Mouse (Mus musculus) megakaryocyte-erythroid progenitor cell, adult 5-6 weeks (primary cell): ENCODE data around the gene Entpd6. TPM values are rescaled to one million over a fixed set of nuclear protein-coding genes. Genes with fewer than 3 reads are reported as not detected.

Experiments used
- ATAC-seq: replicated peaks from 2 replicates; pipeline ENCODE4 v1.8.0; 2016; ENCODE audit warnings: mild to moderate bottlenecking, inconsistent platforms; ENCODE audit not compliant: severe bottlenecking, poor library complexity, low FRiP score, low TSS enrichment
- total RNA-seq, 2 experiments: library from RNA; stranded (forward) in 1 of 2; stranded (reverse) in 1 of 2; fragments of 200-1000, 215-1000 nt in 1 of 2; fragments of >200 nt in 1 of 2; fragmentation: Nextera tagmentation in 1 of 2; gene quantifications; 2 replicates each; pipeline ENCODE4 v1.2.3; 2014 to 2017

Entpd6 gene
- total RNA-seq, 2 experiments from 2014 or later, result 20.5 to 24.5 TPM

GRCm38 (mm10) chr2:150782801-150783200 lies 34.0 kb downstream of the Entpd6 start:
- no peak for ATAC-seq

DNA sequence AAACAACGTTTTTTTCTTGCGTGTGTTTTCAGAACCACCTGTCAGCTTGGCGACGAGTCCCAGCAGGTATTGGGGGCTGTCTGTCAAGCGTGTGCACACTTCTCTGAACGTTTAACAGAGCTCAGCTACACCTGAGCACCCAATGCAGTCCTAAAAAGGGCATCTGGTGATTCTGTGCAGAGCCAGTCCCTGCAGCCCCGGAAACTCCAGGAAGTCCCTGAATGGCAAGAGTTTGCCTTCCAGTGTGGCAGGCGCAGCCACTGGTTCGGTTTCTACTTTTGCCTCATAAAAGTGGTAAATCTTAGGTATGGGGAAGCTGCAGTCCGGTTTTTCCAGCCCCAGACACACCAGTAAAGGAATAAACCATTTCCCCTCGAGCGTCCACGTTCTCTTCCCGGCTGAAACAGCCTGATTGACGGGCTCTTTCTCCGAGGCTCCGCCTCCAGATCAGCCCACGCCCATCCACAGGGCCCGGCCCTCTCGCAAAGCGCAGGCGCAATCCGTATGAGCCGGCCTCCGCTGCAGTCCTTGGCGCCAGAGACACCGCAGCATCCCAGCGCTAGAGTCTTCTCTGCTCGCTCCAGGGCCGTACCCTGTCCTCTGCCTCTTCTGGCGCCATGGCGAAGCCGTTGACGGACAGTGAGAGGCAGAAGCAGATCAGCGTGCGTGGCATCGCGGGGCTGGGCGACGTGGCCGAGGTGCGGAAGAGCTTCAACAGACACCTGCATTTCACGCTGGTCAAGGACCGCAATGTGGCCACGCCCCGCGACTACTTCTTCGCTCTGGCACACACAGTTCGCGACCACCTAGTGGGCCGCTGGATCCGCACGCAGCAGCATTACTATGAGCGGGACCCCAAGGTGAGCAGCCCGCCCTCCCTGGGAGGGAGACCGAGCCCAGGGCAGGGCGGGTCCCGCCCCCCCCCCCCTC lies 37.7 kb downstream of the Entpd6 start, which contains the start of gene Pygb:
TSS of gene Pygb (plus strand) at position 485 of the 930 bp plus-strand sequence.
- ATAC-seq, result peak; percentile 97

DNA sequence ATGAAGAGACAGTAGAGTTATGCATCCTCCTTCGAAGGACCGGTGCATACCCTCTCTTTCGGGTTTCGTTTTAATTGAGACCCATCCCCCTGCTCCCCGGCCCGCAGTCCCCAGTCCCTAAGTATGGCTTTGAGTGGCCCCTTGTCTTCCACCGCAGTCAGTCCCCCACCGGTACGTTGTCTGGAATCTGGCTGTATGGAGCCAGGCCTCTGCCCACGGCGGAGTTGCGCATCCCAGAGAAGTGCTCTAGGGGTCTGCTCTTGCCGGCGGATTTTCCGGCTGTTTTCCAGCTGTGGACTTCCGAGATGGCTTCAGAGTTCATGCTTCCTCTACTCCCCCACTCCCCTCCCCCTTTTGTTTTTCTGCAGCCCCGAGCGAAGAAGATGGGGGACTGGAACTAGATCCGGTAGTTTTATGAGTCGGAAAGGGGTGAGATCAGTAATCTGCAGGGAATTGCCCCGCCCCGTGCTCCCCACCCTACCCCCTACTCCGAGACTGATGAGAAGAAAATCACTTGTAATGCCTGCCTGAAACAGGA lies 38.5 kb downstream of the Entpd6 start:
- no peak for ATAC-seq

GRCm38 (mm10) chr2:150788768-150789550 lies 40.1 kb downstream of the Entpd6 start:
- ATAC-seq, result no peak

GRCm38 (mm10) chr2:150793320-150793719 lies 44.5 kb downstream of the Entpd6 start:
- no peak for ATAC-seq

- ATAC-seq, result no peak
These were observed 49.2 kb downstream of the Entpd6 start for GRCm38 (mm10) chr2:150798084-150798483.

DNA sequence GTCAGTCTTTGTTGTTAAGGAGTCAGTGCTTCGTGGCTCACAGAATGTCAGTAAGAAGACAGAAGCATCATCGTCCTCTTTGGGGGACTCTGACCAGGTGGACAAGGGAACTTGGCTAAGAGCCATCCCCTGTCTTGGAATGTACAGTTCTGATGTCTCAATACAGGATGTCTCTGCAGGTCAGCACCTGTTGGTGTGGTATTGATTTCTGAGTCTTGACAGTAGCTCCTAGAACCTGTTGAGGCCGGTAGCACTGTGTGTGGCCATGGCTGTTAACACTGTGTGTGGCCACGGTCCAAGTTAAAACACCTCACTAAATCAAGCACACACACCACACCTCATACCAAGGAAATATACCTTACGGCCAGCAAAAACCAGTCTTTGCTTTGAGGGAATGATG lies 51.8 kb downstream of the Entpd6 start:
- no peak for ATAC-seq

DNA sequence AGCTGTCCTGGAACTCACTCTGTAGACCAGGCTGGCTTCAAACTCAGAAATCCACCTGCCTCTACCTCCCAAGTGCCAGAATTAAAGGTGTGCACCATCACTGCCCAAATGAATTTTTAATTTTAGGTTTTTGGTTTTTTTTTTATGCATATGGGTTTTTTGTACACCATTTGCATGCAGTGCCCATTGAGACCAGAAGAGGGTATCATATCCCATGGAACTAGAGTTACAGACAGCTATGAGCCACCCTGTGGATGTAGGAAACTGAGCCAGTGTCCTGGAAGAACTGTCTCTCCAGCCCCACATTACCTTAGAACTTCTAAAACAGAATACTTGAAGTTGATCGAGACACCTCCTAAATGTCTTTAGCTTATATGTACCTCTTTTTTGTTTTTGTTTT lies 54.2 kb downstream of the Entpd6 start:
- peak; percentile 85 for ATAC-seq

DNA sequence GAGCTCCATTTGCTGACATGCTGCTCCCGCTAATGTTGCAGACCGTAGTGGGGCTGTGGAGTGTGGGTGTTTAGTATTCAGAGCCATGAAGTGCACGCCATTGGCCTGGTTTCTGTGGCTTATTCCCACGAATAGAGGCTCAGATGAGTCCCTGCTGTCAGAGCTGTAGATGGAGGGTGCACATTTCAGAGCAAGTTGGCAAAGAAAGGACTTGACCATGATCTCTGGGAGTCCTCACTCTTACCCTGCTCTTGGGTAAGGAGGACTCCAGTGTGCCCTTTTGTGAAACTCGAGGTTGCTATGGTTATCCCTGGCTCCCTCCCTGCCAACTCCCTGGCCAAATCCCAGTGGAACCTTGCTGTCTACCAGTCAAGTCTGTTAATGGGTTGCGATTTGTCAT lies 59.5 kb downstream of the Entpd6 start:
- no peak for ATAC-seq

DNA sequence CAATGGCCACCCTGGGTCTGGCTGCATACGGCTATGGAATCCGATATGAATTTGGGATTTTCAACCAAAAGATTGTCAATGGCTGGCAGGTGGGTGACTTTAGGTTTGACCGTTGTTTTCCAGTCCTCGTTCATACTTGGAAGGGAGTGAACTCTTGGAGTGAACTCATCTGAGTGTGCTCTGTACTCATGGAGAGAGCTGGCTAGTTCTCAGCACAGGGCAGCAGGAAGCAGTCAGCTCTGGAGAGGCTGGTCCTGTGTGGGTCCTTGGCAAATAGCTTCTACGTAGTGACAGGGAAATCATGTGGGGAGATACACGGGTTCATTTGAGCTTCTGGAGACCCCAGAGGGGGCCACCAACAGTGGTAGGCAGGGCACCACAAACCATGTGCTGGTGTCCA lies 60.0 kb downstream of the Entpd6 start:
- ATAC-seq, result no peak

DNA sequence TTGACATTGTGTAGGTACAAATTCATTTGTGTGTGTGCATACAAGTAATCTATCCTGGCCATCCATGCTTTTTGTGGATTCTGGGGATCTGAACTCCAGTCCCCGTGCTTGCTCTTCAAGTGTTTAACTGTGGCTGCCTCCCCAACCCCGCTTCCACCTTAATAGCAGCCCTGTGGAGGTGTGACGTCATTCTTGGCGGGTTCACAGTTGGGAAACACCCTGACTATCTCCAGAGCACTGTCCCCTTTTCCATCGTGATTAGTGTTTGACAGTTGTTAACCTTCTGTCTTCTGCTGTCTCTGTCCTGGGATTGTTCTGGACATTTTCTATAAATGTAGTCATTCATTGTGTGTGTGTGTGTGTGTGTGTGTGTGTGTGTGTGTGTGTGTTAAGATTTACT lies 61.8 kb downstream of the Entpd6 start:
- ATAC-seq, result peak; percentile 89

DNA sequence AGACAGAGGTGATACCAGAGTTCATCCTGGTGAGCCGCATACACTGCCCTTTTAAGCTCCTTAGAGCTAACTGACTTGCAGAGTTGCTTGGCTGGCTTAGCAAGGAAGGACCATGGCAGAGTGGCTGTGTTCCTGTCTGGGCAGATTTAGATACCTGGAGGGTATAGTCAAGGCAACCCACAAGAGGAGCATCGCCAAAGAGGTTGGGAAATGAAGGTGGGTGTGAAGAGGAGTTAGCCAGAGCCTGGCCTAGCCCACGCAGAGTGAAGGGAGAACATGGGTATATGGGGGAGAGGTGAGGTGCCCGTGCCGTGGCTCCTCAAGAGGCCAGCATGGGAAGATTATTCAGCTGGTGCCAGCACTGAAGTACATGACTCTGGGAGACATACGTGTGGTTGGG lies 64.0 kb downstream of the Entpd6 start:
- no peak for ATAC-seq

DNA sequence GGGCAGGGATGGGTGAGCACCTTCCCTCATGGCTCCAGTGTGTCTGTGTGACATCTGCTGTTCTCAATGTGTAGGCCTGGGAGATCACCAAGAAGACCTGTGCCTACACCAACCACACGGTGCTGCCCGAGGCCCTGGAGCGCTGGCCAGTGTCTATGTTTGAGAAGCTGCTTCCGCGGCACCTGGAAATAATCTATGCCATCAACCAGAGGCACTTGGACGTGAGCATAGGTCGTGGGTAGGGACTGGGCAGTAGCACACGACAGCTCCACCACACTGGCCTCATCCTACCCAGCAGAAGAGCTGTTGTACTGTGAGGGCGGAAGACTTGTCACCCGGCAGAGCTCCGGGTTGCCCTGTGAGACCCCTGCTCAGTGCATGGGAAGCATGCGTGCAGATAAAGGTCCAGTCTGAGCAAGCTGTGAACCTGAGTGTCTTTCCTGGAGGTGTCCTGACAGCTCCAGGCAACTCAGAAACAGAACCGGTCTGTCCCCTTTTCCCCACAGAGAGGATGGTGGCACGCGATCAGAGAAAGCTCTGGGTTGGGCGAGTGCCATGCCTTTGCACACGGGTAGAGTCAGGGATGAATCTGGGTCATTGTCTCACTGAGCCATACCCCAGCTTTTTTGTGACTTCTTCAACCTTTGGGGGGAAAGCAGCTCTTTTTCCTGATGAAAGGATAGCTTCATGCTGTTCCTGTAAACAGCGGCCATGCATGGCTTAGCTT lies 68.0 kb downstream of the Entpd6 start:
- no peak for ATAC-seq

DNA sequence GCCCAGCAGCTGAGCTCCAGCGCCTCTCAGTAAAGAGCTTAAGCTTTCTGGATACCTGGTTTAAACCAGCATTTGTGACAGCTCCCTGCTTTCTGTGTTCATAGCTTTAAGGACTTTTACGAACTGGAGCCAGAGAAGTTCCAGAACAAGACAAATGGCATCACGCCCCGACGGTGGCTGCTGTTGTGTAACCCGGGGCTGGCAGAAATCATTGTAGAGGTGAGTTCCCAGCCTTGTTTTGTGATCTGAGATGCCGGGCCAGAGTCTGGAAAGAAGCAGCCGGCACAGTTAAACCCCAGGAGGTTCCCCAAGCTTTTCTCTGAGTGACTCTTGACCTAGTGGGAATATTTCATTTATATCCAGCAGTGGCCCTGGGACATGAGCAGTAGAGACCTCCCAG lies 69.9 kb downstream of the Entpd6 start:
- no peak for ATAC-seq

- ATAC-seq, result no peak
These were observed 71.9 kb downstream of the Entpd6 start for GRCm38 (mm10) chr2:150820720-150821119.

Other genes starting within 250 kb of the Entpd6 start
- 3.8 and 7.0 TPM in 2 replicates for gene Cst7, start 178.6 kb upstream of the Entpd6 start, total RNA-seq (2014; fragmentation: Nextera tagmentation)
- gene Cst7, start 178.6 kb upstream of the Entpd6 start, total RNA-seq (2017), result 12.1 and 19.5 TPM in 2 replicates
- gene Apmap, start 140.5 kb upstream of the Entpd6 start, total RNA-seq (2014; fragmentation: Nextera tagmentation), result 10.7 and 20.5 TPM in 2 replicates
- gene Apmap, start 140.5 kb upstream of the Entpd6 start, total RNA-seq (2017), result 37.2 and 43.1 TPM in 2 replicates
- gene Acss1, start 80.5 kb upstream of the Entpd6 start, total RNA-seq (2014; fragmentation: Nextera tagmentation), result 90.4 and 97.4 TPM in 2 replicates
- gene Acss1, start 80.5 kb upstream of the Entpd6 start, total RNA-seq (2017), result 66.9 and 69.4 TPM in 2 replicates
- gene Vsx1, start 59.7 kb upstream of the Entpd6 start, total RNA-seq (2014; fragmentation: Nextera tagmentation), result not detected in 2 replicates
- not detected in 2 replicates for gene Vsx1, start 59.7 kb upstream of the Entpd6 start, total RNA-seq (2017)
- 14.1 and 16.1 TPM in 2 replicates for gene Pygb, start 37.7 kb downstream of the Entpd6 start, total RNA-seq (2014; fragmentation: Nextera tagmentation)
- 11.7 and 13.0 TPM in 2 replicates for gene Pygb, start 37.7 kb downstream of the Entpd6 start, total RNA-seq (2017)
- 9.5 and 13.2 TPM in 2 replicates for gene Abhd12, start 155.7 kb downstream of the Entpd6 start, total RNA-seq (2014; fragmentation: Nextera tagmentation)
- gene Abhd12, start 155.7 kb downstream of the Entpd6 start, total RNA-seq (2017), result 21.8 and 45.1 TPM in 2 replicates
- 41.8 and 68.1 TPM in 2 replicates for gene Gins1, start 156.4 kb downstream of the Entpd6 start, total RNA-seq (2014; fragmentation: Nextera tagmentation)
- gene Gins1, start 156.4 kb downstream of the Entpd6 start, total RNA-seq (2017), result 87.4 and 115 TPM in 2 replicates